Comparison of ENCODE assay signal across 26 mouse cellular contexts in genomic region chr7:45229459-45230203, GRCm38 (mm10). TPM values are rescaled to one million over a fixed set of nuclear protein-coding genes. Genes with fewer than 3 reads are reported as not detected.
DNase-seq lines count a peak whose midpoint lies in the region; ATAC-seq lines count a peak whose summit lies in the region.
"Had no signal": no experiment of that assay in that cellular context is flagged by ENCODE, and none has a peak within 500 bp of the region (broad histone marks: within the 10 kb centered on the region; RNA-seq: fewer than 3 reads in every experiment).

No protein-coding gene starts in this region.

- no peak overlapping the region for H3K9ac ChIP-seq in hindbrain, embryonic 16.5 days (ENCODE audit: low read depth, low read length)
- H3K9ac ChIP-seq: embryonic facial prominence, embryonic 12.5 days; forebrain, embryonic 15.5 days; limb, embryonic 15.5 days; midbrain, embryonic 15.5 days had no signal

- peaks cover 93% of the 10 kb centered on the region for H3K36me3 ChIP-seq in hindbrain, embryonic 10.5 days
- no peaks in the 10 kb centered on the region; the same call in 1 of the 2 replicates for H3K36me3 ChIP-seq in hindbrain, embryonic 16.5 days (ENCODE audit: control insufficient read depth, insufficient read depth, low read length)
- H3K36me3 ChIP-seq: midbrain, embryonic 15.5 days had no signal

- peak; percentile 2 for DNase-seq in hindbrain, embryonic 10.5 days (ENCODE audit: low spot score)
- DNase-seq in A20 (ENCODE audit: low read depth, low spot score) (peak; percentile 91), ES-CJ7 (ENCODE audit: low read depth, low spot score) (peak; percentile 98)
- DNase-seq in cerebellum, postnatal 14 days: no peak
- no peak for DNase-seq in thymus, postnatal 25 days
- no peak for DNase-seq in kidney, postnatal 4 days
- DNase-seq: adrenal gland, adult 2 months; cerebellum, adult 9-10 months; heart, postnatal 4 days; lung, postnatal 10 days; right cerebral cortex, postnatal 4 days; thymus, postnatal 14 days had no signal

- H3K4me3 ChIP-seq in hindbrain, embryonic 10.5 days: no peak overlapping the region
- H3K4me3 ChIP-seq in hindbrain, embryonic 16.5 days (ENCODE audit: low read length): no peak overlapping the region
- H3K4me3 ChIP-seq: embryonic facial prominence, embryonic 12.5 days; erythroblast, embryonic 14.5 days; forebrain, embryonic 15.5 days; limb, embryonic 15.5 days; megakaryocyte, embryonic 14.5 days; midbrain, embryonic 15.5 days had no signal

- peaks cover 12% of the 10 kb centered on the region for H3K27me3 ChIP-seq in hindbrain, embryonic 10.5 days (ENCODE audit: insufficient read depth, poor library complexity, severe bottlenecking)
- no peaks in the 10 kb centered on the region for H3K27me3 ChIP-seq in hindbrain, embryonic 16.5 days (replicated peaks; ENCODE audit: control insufficient read depth, insufficient read depth, low read length)
- H3K27me3 ChIP-seq: embryonic facial prominence, embryonic 12.5 days; forebrain, embryonic 15.5 days; limb, embryonic 15.5 days had no signal

- no peak for ATAC-seq in hindbrain, embryonic 16.5 days
- ATAC-seq in neutrophil, adult 5-6 weeks (ENCODE audit: extremely low read depth, insufficient number of reproducible peaks, low FRiP score, poor library complexity, severe bottlenecking): peak; percentile 79
- ATAC-seq: forebrain, embryonic 15.5 days; hindbrain, postnatal 0 days; intestine, postnatal 0 days; midbrain, embryonic 15.5 days had no signal

- no peak overlapping the region for H3K4me2 ChIP-seq in hindbrain, embryonic 16.5 days (ENCODE audit: low read length)
- H3K4me2 ChIP-seq: embryonic facial prominence, embryonic 12.5 days; forebrain, embryonic 15.5 days; limb, embryonic 15.5 days; midbrain, embryonic 15.5 days had no signal

- H3K27ac ChIP-seq in hindbrain, embryonic 10.5 days: no peak overlapping the region
- no peak overlapping the region for H3K27ac ChIP-seq in hindbrain, embryonic 16.5 days (ENCODE audit: low read depth, low read length)
- H3K27ac ChIP-seq: embryonic facial prominence, embryonic 12.5 days; forebrain, embryonic 15.5 days; hindbrain, postnatal 0 days; limb, embryonic 15.5 days; midbrain, embryonic 15.5 days had no signal

- no peaks in the 10 kb centered on the region for H3K9me3 ChIP-seq in hindbrain, embryonic 10.5 days
- H3K9me3 ChIP-seq in hindbrain, embryonic 16.5 days (ENCODE audit: control insufficient read depth, low read length): no peaks in the 10 kb centered on the region
- H3K9me3 ChIP-seq: embryonic facial prominence, embryonic 12.5 days; forebrain, embryonic 15.5 days; limb, embryonic 15.5 days; megakaryocyte, embryonic 14.5 days; midbrain, embryonic 15.5 days had no signal

- H3K4me1 ChIP-seq in hindbrain, embryonic 10.5 days (replicated peaks): peaks cover 33% of the 10 kb centered on the region
- H3K4me1 ChIP-seq in hindbrain, embryonic 16.5 days (ENCODE audit: control insufficient read depth, insufficient read depth, low read depth, low read length): peaks cover 8% of the 10 kb centered on the region

- WGBS in hindbrain, embryonic 10.5 days: 90% methylated on average over 7 of the region's 7 CpGs
- 87% methylated on average over 7 of the region's 7 CpGs for WGBS in hindbrain, embryonic 16.5 days

RNA-seq across cellular contexts. Expression of gene Cd37, which starts 9.3 kb away (rescaled TPM):
- 1.0 and 1.1 TPM in 2 replicates for polyA plus RNA-seq in hindbrain, embryonic 10.5 days (2016; fragmentation: Nextera tagmentation; extraction: Ambion mirVana)
- 1.3 and 1.4 TPM in 2 replicates for polyA plus RNA-seq in hindbrain, embryonic 16.5 days (2015; fragmentation: Nextera tagmentation; extraction: Ambion mirVana)
- 602 and 650 TPM in 2 replicates for total RNA-seq in neutrophil, adult 5-6 weeks (2017)

RNA-seq across cellular contexts. Expression of gene Slc6a16, which starts 11.3 kb away (rescaled TPM):
- 0.26 TPM in 1 of 2 replicates, not detected in the other for polyA plus RNA-seq in hindbrain, embryonic 10.5 days (2016; fragmentation: Nextera tagmentation; extraction: Ambion mirVana)
- polyA plus RNA-seq in hindbrain, embryonic 16.5 days (2015; fragmentation: Nextera tagmentation; extraction: Ambion mirVana): 0.89 and 2.0 TPM in 2 replicates
- total RNA-seq in neutrophil, adult 5-6 weeks (2017): 0.12 TPM in 1 of 2 replicates, not detected in the other
- total RNA-seq: adrenal gland, adult 2 months; MEL had no signal
- polyA plus RNA-seq: adrenal gland, adult 2 months; erythroblast, embryonic 14.5 days; intestine, postnatal 0 days; limb, embryonic 15.5 days; liver, embryonic 16.5 days; stomach, embryonic 16.5 days had no signal

RNA-seq across cellular contexts. Expression of gene Tead2, which starts 14.1 kb away (rescaled TPM):
- polyA plus RNA-seq in hindbrain, embryonic 10.5 days (2016; fragmentation: Nextera tagmentation; extraction: Ambion mirVana): 324 and 370 TPM in 2 replicates
- 46.9 and 54.1 TPM in 2 replicates for polyA plus RNA-seq in hindbrain, embryonic 16.5 days (2015; fragmentation: Nextera tagmentation; extraction: Ambion mirVana)
- not detected in 2 replicates for total RNA-seq in neutrophil, adult 5-6 weeks (2017)

RNA-seq across cellular contexts. Expression of gene Dkkl1, which starts 17.7 kb away (rescaled TPM):
- 1.8 and 2.1 TPM in 2 replicates for polyA plus RNA-seq in hindbrain, embryonic 10.5 days (2016; fragmentation: Nextera tagmentation; extraction: Ambion mirVana)
- 13.6 and 18.4 TPM in 2 replicates for polyA plus RNA-seq in hindbrain, embryonic 16.5 days (2015; fragmentation: Nextera tagmentation; extraction: Ambion mirVana)
- total RNA-seq in neutrophil, adult 5-6 weeks (2017): 1.6 and 2.8 TPM in 2 replicates
- total RNA-seq: adrenal gland, adult 2 months; heart, postnatal 4 days had no signal
- polyA plus RNA-seq: adrenal gland, adult 2 months; kidney, embryonic 16.5 days had no signal

RNA-seq across cellular contexts. Expression of gene Ccdc155, which starts 24.9 kb away (rescaled TPM):
- polyA plus RNA-seq in hindbrain, embryonic 10.5 days (2016; fragmentation: Nextera tagmentation; extraction: Ambion mirVana): 0.64 and 0.80 TPM in 2 replicates
- polyA plus RNA-seq in hindbrain, embryonic 16.5 days (2015; fragmentation: Nextera tagmentation; extraction: Ambion mirVana): 0.54 and 0.65 TPM in 2 replicates
- 0.25 and 0.35 TPM in 2 replicates for total RNA-seq in neutrophil, adult 5-6 weeks (2017)
- polyA plus RNA-seq: intestine, postnatal 0 days; liver, embryonic 16.5 days had no signal

Comparison
In these comparisons a context has a peak if more than half of its experiments do, and no peak if none do; other contexts are left out.
1. DNase-seq: peak in hindbrain, embryonic 10.5 days (single experiment), A20 (single experiment) and ES-CJ7 (single experiment); none in cerebellum, postnatal 14 days (0 of 2), thymus, postnatal 25 days (single experiment) and kidney, postnatal 4 days (0 of 2).